Mouse (Mus musculus) layer of hippocampus, postnatal 25 days (tissue): ENCODE measurements at regions not wholly inside any gene's neighbourhood (a gene's known extent, or its start where the extent isn't known, plus 50 kb on each side); places are given as distances from the start of the nearest gene placed in this dataset.

Source experiments
- DNase-seq, 2 experiments: peaks; one replicate each; pipeline ENCODE4 v3.0.0; 2022; ENCODE audit warnings: mixed read lengths in 2 of 2, low spot score in 1 of 2; ENCODE audit errors: extremely low spot score in 1 of 2

GRCm38 (mm10) chr15:87345826-87346225 is 198.3 kb upstream of the Fam19a5 start:
- no peak for DNase-seq

DNA sequence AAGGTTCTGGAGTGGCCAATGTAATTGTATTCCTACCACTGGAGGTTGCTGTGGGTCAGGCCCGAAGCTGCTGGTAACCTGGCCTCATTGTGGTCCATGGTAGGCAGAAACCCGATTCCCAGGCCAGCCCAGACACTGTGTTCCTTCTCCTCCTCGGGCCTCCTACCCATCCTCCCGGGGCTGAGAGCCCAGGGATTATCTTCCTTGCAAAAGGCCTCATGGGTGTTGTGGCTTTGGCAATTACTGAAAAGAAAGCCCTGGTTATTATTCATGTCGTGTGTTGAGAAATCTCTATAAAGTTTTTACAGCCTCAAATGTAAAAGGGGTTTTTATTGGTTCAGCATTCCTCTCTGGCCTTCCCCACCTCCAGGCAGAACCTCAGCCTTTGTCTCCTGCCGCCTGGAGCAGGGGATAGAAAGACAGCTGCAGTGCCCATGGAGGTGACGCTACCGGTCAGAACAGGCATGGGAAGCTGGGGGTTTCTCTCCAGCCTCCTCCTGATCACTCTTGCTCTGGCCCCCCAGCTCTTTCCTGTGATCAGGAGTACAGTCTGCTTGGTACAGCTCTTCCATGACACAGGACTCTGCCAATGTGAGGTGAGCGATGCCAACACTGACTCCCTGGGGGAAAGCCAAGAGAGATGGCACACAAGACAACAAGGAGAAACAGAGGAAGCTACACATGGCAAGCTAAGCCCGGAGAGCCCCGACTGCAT is 194.4 kb upstream of the Fam19a5 start:
- DNase-seq = no peak

- no peak for DNase-seq
Observed at GRCm38 (mm10) chr15:87352812-87353211, 191.3 kb upstream of the Fam19a5 start.

DNA sequence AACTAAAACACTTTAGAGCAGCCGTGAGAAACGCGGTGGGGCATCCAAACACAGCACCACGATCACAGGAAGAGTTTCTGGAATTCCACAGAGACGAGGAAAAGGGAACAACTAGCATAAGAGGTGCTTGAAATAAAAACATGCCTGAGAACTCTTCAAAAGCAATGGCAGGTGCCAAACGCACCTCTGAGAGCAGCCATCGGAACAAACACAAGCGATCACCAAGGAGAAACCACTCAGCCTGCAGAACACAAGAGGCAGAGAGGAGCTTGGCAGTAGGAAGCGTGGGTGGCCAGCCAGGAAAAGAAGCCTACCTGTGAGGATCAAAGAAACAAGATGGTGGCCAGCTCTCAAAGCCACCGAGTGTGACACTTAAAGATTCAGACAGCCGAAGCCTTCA is 190.2 kb upstream of the Fam19a5 start:
- no peak for DNase-seq

- DNase-seq = no peak
Observed at GRCm38 (mm10) chr15:87360457-87360856, 183.6 kb upstream of the Fam19a5 start.

DNA sequence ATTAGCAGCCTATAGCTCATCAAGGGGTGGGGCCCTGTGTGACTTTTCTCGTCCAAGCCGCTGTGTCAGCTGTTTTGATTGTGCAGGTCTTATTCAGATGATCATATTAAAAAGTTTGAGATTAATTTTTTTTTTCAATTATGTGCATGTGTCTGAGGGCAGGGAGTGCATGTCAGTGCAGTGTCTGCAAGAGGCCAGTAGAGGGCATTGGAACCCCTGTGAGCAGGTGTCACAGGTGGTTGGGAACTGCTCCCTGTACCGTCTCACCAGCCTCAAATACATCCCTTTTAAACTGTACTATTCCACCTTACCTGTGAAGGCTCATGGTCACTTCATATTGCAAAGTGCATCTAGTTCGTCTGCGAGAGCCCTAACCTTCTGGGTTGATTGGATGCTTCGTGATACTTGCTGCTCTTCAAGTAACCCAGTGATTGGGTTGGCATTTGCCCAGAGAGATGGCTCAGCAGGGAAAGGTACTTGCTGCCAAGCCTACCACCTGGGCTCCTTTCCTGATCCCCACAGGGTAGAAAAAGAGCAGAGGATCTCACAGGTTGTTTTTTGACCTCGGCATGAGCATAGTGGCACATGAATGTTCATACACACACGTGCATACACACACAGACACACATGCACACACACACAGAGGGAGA is 178.3 kb upstream of the Fam19a5 start:
- peak in 1 of 2 experiments; percentile 19 for DNase-seq

- no peak for DNase-seq
Observed at GRCm38 (mm10) chr15:87367381-87367780, 176.7 kb upstream of the Fam19a5 start.

- DNase-seq = no peak
Observed at GRCm38 (mm10) chr15:87369381-87369780, 174.7 kb upstream of the Fam19a5 start.

- DNase-seq = no peak
Observed at GRCm38 (mm10) chr15:87369836-87370235, 174.3 kb upstream of the Fam19a5 start.

DNA sequence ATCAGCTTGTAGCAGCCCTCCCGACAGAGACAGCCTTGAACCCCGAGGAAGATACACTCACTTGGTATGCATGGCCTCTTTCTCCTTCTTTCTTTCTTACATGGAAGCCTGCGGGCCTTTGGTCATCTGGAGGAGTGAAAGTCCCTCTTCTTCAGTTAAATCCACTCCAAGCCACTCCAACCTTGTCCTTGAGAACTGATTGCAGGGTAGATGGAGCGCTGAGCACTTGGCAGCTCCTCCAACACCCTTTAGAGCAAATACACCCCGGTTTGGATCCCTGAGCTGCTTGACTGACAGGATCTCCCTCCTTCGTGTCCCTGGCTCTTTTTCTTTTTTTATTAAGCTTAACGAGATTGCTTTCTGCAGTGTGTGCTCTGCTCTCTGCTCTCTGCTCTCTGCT is 173.3 kb upstream of the Fam19a5 start:
- no peak for DNase-seq

DNA sequence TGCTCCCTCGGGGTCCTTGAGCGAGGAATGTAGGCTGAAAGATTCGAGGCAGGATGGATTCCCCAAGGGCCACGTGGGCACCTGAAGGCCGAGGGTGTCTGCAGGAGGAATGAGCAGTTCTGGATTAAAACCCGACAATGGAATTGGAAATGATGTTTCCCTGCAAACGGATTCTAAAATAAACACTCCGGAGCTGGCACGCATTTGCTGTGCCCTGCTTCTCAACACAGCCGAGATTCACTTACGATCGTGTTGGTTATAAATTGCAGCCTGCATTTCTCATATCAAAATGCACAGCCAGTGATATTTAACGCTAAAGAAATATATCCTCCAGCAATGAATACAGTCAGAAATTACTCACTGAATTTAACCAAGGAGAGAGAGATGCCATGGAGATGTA is 169.4 kb upstream of the Fam19a5 start:
- no peak for DNase-seq

DNA sequence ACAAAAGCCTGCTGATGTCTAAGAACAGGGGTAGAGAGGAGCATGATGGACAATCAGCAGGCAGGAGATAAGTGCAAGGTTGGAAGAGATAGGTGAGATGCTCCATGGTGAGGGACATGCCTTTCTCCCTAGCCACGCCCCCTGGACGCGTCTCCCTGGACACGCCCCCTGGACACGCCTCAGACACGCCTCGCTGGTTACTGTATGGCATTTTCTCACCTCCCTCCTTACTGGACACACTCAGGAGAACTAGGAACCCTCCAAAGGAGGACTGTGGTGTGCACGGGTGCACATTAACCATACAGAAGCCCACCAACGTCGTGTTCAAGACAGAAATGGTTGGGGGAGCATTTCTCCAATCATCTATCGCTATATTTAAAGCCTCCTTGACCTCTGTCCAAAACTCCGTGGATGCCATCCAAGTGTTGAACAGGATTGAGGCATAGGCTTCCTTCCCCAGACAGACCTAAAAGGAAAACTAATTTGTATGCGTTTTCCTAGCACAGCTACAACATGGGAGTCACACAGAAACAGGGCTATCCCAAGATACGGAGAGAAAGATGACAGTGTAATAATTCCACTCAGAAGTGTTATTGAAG is 168.4 kb upstream of the Fam19a5 start:
- no peak for DNase-seq

DNA sequence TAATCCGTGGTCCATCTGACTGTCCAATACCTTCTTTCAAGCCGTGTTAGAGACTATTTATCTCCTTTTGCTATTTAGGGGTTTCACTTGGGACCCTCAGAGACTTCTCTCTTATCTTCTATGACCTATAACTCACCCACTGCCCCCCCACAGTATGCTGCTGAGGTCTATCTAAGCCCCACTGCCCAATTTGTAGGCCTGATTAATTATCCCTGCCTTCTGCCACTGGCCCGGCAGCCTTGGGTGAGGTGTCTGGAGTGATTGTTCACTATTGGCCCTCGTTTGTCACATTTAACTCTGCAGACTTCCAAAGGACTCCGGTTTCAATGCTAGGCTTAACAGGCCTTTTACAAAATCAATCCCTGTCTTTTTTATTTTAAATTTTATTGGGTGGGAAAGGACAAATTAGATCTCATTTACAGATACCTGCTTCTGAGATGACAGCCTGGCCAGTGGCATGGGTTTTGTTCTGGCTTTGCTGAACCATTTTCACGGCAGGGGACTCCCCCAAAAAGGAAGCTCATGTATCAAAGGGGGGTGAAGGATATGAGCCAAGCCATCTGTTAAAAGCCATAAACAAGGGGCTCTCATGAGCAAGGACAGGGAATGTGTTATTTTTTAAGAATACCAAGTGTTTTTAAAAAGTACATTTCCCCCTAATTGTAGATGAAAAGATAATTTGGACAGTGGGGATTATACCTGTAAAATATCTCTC is 160.4 kb upstream of the Fam19a5 start:
- no peak for DNase-seq

GRCm38 (mm10) chr15:87384279-87385066 is 159.6 kb upstream of the Fam19a5 start:
- DNase-seq = no peak

- no peak for DNase-seq
Observed at GRCm38 (mm10) chr15:87386513-87386983, 157.6 kb upstream of the Fam19a5 start.

- no peak for DNase-seq
Observed at GRCm38 (mm10) chr15:87391395-87391794, 152.7 kb upstream of the Fam19a5 start.

- no peak for DNase-seq
Observed at GRCm38 (mm10) chr15:87398396-87398795, 145.7 kb upstream of the Fam19a5 start.

GRCm38 (mm10) chr15:87405689-87406088 is 138.4 kb upstream of the Fam19a5 start:
- no peak for DNase-seq

- DNase-seq = no peak
Observed at GRCm38 (mm10) chr15:87411978-87412377, 132.1 kb upstream of the Fam19a5 start.

- DNase-seq = no peak
Observed at GRCm38 (mm10) chr15:87415996-87416395, 128.1 kb upstream of the Fam19a5 start.
